Mouse (Mus musculus): Measurements from ENCODE around the gene Smagp.

DNA sequence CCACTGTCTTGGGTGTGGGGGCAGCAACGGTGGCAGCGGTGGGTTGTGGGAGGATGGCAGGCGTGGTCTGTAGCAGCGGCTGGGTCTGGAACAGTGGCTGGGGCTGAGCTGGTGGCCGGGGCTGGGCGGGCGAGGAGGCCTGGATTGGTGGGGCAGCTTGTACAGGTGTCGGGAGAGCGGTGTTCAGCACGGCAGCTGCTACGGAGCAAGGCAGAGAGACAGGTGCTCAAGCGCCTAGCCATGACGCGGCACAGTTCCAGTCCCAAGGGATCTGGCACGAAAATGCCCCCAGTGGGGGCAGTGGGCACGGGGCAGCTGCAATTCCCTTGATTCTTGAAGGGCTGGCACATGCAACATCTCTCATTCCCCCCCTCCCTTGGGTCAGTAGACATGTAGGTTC is 50.8 kb downstream of the Smagp start:
- TF ChIP-seq CTCF (conservative IDR thresholded peaks at IDR 0.05; ENCODE audit: insufficient read depth, insufficient read length, low read depth, low read length) (no peak), POLR2A (IDR thresholded peaks at IDR 0.05; ENCODE audit: low read depth, low read length) (no peak)
